Mouse (Mus musculus) c-Kit-positive CD71-positive TER-119-negative erythroid progenitor cells, embryonic 14.5 days (primary cell): ENCODE measurements around the gene Zfp319.
"Not testable (repeated sequence)": the region's sequence is repeated elsewhere in the genome, so short reads cannot be mapped to it uniquely, and the experiment has no call there.

Experiments
- DNase-seq: peaks from one replicate; pipeline ENCODE4 v3.0.0-alpha.2; 2013; ENCODE audit warnings: low read depth

The Zfp319 gene

DNA sequence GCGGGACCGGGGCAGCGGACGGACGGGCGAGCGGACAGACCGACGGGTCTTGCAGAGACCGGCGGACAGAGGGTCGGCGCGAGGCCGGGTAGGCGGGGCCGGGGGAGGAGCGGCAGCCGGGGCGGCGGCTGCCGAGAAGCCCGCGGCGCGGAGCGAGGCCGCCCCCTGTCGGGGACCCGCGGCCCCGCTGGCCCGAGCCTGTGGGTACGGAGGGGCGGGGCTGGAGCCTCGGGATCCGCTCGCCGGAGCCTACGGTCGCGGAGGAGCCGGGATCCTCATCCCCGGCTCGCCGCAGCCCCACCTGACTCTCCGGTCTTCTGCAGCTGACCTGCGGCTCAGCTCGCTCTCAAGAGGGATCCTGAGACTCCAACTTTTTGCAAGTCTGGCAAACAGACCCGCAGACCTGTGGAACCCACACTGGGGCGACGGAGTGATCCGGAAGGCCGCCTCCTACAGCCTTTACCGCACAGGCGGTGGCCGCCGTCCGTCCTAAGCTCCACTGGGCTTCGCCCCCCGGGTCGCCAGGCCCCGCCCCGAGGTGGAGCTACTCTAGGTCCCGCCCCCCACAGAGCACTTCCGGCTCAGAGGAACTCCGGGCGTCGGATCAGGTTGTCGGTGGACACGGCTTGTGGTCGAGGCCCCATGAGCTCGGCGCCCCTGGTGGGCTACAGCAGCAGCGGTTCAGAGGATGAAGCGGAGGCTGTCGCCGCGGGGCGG lies at the start of gene Zfp319, which contains the start of gene Usb1:
Gene Zfp319 (minus strand): TSS at position 231 of the 717 bp plus-strand sequence.
Gene Usb1 (plus strand): TSS at position 565 of the 717 bp plus-strand sequence.
- DNase-seq, result peak; percentile 85

DNA sequence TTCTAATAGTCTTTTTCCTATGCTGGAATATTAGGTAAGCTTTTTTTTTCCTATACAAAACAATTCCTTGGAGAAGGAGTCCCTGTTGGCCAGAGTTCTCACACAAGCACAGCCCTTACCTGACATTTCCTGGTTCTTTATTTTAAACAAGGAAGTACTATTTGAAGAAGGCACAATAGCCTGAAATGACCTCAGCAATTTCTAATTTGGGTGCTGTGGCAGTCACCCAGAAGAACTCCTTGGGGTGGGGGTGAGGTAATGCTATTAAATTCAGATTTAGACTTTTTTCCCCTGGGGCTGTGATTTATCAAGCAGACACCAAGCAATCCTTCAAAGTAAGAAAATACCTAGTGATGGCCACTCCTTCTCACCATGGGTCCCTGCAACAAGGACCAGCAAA lies 49.2 kb upstream of the Zfp319 start:
- no peak for DNase-seq

GRCm38 (mm10) chr8:95378928-95379327 lies 47.2 kb upstream of the Zfp319 start:
- DNase-seq, result not testable (repeated sequence)

GRCm38 (mm10) chr8:95377863-95378291 lies 46.1 kb upstream of the Zfp319 start:
- no peak for DNase-seq

DNA sequence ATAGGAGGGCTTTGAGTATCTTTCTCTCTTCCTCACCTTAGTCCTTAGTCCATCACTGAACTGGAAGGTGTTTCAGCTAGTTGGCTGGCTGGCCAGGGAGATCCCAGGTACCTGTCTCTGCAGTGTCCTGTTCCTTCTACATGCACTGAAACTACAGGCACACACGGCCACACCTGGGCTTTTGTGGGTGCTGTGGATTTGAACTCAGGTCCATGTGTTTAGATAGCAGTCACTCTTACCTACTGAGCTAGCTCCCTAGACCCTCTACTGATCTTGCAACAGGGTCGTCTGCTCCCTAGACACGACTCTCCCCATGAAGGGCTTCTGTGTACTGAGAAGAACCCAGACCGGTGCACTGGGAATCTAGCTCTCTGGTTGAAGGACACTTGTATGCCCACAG lies 45.4 kb upstream of the Zfp319 start:
- DNase-seq, result no peak

- no peak for DNase-seq
Measured at GRCm38 (mm10) chr8:95376309-95376999, 44.7 kb upstream of the Zfp319 start.

- no peak for DNase-seq
Measured at GRCm38 (mm10) chr8:95375374-95375930, 43.7 kb upstream of the Zfp319 start.

- no peak for DNase-seq
Measured at GRCm38 (mm10) chr8:95374429-95374828, 42.7 kb upstream of the Zfp319 start.

DNA sequence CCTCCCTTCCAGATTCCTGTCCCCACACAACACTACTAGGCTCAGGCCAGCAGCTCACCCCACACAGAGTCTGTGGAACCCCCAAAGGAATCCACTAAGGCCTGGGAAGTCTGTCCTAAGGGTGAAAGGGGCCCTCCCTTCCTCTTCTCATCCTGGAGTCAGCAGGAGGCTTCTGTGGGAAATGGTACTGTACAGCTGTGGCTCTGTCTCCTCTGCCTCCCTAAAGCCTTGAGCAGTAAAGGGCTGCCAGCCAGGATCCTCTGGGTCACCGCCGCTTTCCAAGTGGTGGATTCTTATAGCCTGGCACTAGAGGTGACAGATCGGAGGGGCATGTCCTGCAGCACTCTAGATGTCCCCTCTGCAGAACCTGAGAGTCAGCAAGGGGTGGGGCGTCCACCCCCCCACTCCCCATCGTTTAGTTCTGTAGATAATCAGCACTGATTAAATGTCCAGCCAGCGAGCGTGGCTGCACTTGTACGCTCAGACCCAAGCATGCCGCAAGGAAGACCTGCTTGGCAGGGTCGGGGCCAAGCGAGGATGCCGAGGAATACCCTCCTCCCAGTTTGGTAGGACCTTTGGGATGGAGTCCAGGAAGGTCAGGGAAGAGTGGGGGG lies 41.7 kb upstream of the Zfp319 start:
- no peak for DNase-seq

DNA sequence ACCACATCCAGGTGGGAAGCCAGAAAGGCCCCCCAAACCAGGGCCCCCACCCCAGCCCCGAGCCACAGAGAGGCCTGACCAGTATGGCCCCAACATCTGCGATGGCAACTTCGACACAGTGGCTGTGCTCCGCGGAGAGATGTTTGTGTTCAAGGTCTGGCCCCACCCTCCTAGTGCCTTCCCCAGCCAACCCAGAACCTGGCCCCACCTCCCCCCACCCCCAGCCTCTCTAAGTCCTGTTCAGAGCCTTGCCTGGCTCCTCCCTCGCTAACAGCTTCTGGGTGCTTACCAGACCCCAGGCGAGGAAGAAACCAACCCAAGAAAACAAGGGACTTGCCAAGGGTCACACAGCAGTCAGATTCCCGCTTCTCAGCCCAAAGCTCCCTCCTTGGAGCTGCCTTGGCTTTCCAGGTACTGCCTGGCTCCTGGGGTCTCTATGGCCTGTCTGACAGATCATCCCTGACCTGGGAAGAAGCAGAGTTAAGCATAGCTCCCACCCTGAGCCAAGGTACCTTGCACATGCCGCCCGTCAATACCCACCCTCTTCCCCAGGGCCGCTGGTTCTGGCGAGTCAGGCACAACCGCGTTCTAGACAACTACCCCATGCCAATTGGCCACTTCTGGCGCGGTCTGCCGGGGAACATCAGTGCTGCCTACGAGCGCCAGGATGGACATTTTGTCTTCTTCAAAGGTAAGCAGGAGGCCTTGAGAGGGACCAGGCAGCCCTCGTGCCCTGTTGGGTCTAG lies 38.0 kb upstream of the Zfp319 start:
- no peak for DNase-seq

DNA sequence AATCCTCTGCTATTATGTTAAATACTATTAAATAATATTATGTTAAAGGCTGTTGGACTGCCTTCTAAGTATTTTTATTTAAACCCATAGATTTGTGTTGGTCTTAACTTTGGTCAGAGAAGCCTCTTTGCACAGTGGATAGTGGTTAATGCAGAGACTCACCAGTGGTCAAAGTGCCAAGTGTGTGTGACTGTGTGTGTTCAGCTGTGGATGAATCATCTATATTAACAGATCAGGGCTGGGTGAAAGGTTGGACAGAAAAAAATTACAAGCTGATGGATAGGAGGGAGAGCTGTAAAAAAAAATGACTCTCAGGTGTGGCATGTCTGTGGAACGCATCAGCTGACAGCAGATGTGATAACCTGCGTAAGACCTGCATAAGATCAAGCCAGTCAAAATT lies 32.1 kb upstream of the Zfp319 start:
- no peak for DNase-seq

GRCm38 (mm10) chr8:95362272-95362671 lies 30.5 kb upstream of the Zfp319 start:
- no peak for DNase-seq

- no peak for DNase-seq
Measured at GRCm38 (mm10) chr8:95361016-95361341, 29.2 kb upstream of the Zfp319 start.

GRCm38 (mm10) chr8:95360181-95361015 lies 28.6 kb upstream of the Zfp319 start:
- DNase-seq, result no peak

DNA sequence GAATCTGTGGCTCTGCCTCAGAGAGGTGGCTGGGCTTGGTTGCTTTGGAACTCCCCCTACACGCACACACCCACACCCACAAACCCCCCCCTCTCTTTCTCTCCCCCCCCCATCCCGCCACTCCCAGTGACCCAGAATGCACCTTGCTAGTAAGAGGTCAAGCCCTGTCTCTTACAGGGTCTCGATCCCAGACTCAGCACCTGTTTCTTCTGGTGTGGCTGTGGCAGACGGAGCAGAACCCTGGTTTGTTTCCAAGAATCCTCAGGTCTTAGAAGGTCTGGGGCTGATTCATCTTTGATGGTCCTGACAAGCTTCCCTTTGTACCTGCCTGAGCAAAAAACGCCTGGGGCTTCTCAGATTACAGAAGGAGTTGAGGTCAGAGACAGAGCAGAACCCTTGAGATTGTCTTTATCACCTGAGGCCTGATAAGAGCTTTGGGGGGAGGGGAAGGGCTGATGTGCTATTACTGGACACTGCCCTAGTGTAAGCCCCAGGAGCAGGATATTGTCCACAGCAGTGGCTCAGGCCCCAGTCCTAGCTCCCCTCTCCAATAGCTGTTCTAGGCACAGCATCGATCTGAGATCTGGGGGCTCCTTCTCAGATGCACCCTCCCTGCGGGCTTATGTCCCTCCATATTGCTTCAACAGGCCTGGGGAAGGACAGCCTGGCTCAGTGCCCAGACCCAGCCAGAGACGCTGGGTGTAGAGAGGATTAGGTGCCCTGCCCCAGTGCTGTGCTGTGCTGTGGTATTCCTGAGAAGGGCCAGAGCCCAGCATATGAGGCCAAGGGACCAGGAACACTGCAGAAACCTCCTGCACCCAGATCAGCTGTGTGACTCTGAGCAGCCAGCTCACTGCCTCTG lies 27.0 kb upstream of the Zfp319 start:
- no peak for DNase-seq

- DNase-seq, result no peak
Measured at GRCm38 (mm10) chr8:95354606-95355005, 22.9 kb upstream of the Zfp319 start.

DNA sequence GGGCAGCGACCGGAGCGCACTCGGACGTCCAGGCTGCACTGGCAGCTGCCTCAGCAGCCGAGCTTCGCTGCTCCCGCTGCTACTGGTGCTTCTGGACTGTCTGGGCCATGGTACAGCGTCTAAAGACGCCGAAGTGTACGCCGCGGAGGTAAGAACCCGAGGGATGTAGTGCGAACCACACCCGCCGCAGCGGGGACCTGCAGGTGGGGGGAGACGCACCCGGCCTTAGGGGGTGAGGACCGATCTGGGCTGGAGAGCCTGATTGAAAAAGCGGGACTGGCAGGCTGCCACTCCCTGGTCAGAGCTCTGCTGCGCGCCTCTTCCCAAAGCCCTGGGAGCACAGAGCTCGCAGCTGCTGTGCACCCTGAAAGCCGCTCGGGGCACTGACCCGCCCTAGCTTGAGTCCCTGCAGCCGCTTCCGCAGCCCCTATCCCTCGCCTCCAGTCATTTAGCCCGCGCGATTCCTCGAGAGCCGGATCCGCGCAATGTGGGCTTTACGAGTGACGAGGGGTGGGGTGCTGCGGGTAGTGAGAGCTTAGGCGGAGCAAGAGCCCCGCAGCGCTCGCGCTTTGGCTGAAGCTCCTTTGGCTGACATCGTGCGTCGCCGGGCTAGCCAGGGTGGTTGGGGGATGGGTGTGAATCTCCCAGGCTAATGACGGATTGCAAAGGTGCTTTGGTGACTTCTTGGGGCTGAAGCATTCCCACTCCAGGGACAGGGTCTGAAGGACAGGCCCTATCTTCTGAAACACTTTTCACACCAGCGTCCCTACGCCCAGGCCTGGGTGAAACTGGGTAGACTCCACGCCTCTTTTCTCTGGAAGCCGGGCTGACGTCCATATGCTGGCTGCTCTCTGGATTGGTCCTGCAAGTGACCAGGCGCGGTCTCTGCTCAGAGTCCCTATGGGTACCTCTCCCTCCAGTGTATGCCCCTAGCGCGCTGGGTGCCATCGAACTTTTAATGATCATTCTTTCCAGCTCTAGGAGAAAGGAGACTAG lies 21.4 kb upstream of the Zfp319 start:
- no peak for DNase-seq

DNA sequence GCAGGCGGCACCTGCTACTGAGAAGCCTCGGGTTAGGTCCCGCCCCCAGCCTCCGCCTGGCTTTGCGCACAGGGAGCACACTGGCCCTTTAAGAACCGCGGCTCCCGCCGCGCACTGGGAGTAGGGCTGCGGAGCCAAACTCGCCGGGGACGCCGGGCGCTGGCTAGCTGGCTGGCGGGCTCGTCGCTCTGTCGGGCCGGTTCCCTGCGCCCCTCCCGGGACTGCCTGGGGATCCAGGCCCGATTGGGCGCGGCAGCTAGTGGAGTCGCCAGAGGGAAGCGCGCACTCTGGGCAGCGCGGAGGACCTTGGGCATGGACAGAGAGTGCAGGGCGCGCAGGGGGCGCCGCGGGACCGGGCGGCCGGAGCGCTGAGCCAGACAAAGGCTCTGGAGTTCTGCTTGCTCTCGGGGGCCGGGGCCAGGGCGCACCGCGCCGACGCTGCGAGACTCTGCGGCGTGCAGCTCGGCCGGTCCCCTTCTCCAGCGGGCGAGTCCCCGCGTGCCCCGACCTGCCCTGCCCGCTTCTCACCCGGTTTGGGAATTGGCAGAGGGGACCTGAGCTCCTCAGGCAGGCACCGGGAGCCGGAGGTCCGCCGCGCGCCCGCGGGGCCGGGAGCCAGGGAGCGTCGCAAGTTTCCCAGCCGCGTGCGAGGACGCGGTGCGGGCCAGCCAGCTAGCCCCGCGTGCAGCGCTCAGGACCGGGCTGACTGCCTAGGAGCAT lies 20.6 kb upstream of the Zfp319 start, which contains the start of gene Mmp15:
Gene Mmp15 (plus strand): TSS at position 118 of the 720 bp plus-strand sequence.
- no peak for DNase-seq
